Mouse (Mus musculus): Measurements from ENCODE around the gene Tmem206.

DNA sequence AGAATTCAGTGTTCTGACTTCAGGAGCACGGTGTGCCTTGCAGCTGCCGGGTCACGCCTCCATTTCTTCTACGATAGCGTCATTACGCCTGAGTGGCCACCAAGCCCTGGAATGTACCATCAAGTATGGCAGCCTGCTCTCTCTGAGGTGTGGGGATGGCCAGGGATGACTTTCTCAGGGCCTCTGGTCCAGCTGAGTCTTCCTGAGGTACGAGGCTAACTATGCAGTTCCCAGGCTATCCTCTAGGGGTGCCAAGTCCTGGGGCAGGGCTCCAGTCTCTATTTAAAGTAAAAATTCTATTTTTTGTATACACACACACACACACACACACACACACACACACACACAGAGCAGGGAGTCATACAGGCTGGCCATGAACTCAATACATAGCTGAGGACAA, 20.1 kb upstream of the Tmem206 start:
- TF ChIP-seq CHD2 (IDR thresholded peaks at IDR 0.05; ENCODE audit: low read depth, low read length) (no peak), MAFK (IDR thresholded peaks at IDR 0.05; ENCODE audit: insufficient read depth, low read depth, low read length) (no peak), ZC3H11A (IDR thresholded peaks at IDR 0.05; ENCODE audit: borderline replicate concordance, low read depth, low read length) (no peak), ZNF384 (IDR thresholded peaks at IDR 0.05; ENCODE audit: low read depth, low read length) (no peak), HCFC1 (IDR thresholded peaks at IDR 0.05; ENCODE audit: borderline replicate concordance, insufficient read depth, low read length) (no peak)
